Mouse (Mus musculus): ENCODE results near the gene Lpcat1.

- TF ChIP-seq CTCF (IDR thresholded peaks at IDR 0.05; ENCODE audit: borderline replicate concordance, extremely low read depth, insufficient read depth, insufficient read length) = no peak
- no peak for TF ChIP-seq POLR2A (IDR thresholded peaks at IDR 0.05; ENCODE audit: borderline replicate concordance, extremely low read depth, insufficient read depth, insufficient read length, poor library complexity, severe bottlenecking)
These were observed 8.3 kb upstream of the Lpcat1 start for GRCm38 (mm10) chr13:73458719-73459118.

Data from brain, embryonic 14.5 days (tissue).